Mouse (Mus musculus) heart, embryonic 15.5 days (tissue): Measurements from ENCODE around the gene Pak1. TPM values are rescaled to one million over a fixed set of nuclear protein-coding genes. Genes with fewer than 3 reads are reported as not detected.

Experiments used
- ATAC-seq: fragments of 200-750 bp; cut with Nextera tagmentation; replicated peaks from 2 replicates; pipeline ENCODE4 v1.8.0; 2017; ENCODE audit warnings: low read depth, moderate TSS enrichment; ENCODE audit not compliant: insufficient number of reproducible peaks, insufficient read depth, low FRiP score
- H3K27ac ChIP-seq: fragments of 300-500 bp; sonication (generic); 2 replicates; pipeline ENCODE4 v1.5.1; 2015; ENCODE audit warnings: mild to moderate bottlenecking, inconsistent platforms
- H3K27me3 ChIP-seq: fragments of 300-500 bp; sonication (generic); 2 replicates; pipeline ENCODE4 v1.6.1; 2015; ENCODE audit warnings: inconsistent platforms
- H3K36me3 ChIP-seq: fragments of 300-500 bp; sonication (generic); 2 replicates; pipeline ENCODE4 v1.6.1; 2015; ENCODE audit warnings: mild to moderate bottlenecking, inconsistent platforms
- H3K4me1 ChIP-seq: fragments of 300-500 bp; sonication (generic); replicated peaks from 2 replicates; pipeline ENCODE4 v1.6.1; 2015; ENCODE audit warnings: inconsistent platforms
- H3K4me2 ChIP-seq: fragments of 300-500 bp; sonication (generic); 2 replicates; pipeline ENCODE4 v1.6.1; 2015; ENCODE audit warnings: inconsistent platforms, mild to moderate bottlenecking, moderate library complexity
- H3K4me3 ChIP-seq: fragments of 300-500 bp; sonication (generic); 2 replicates; pipeline ENCODE4 v1.5.1; 2015; ENCODE audit warnings: mild to moderate bottlenecking, inconsistent platforms
- H3K9ac ChIP-seq: fragments of 300-500 bp; sonication (generic); 2 replicates; pipeline ENCODE4 v1.6.1; 2015; ENCODE audit warnings: mild to moderate bottlenecking, inconsistent platforms
- H3K9me3 ChIP-seq: fragments of 300-500 bp; sonication (generic); replicated peaks from 2 replicates; pipeline ENCODE4 v1.6.1; 2016; ENCODE audit warnings: inconsistent platforms
- WGBS: fragments of 180-500 bp; shearing (Covaris S2); methylation state at CpG from one replicate; pipeline ENCODE4 v1.1.7; 2015; ENCODE audit warnings: mixed read lengths; 5-methylcytosine and 5-hydroxymethylcytosine counted together
- polyA plus RNA-seq: library from polyadenylated mRNA; unstranded; fragments of >200 nt; fragmentation: Nextera tagmentation; extraction: Ambion mirVana; gene quantifications from 2 replicates; pipeline ENCODE4 v1.2.1, GENCODE M21; 2015

Pak1 gene
- 2.7 and 5.6 TPM in 2 replicates for polyA plus RNA-seq

DNA sequence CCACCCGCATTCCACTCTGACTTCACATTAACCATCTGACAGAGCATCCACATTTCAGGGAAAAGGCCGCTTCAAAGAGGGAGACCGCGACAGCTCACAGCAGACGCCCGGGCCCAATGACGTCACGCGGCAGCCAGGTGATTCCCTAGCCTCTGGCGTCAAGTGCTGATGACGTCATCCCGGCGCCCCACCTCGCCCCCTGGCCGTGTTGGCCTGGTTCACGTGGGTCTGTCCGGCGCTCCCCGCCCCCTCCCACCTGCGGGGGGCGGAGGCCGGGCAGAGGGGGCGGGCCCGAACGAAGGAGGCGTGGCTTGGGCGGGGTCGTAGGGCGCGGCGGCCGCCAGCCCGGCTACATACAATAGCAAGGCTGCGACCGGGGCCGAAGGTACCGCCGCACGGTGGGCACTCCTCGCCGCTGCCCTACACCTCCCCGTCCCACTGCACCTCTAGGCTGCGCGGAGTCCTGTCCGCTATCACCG, at the start of gene Pak1:
Gene Pak1, plus strand, starts transcription at position 352 of the 479 bp plus-strand sequence.
- peaks cover 50% of the 10 kb centered on the region for H3K27me3 ChIP-seq
- H3K27ac ChIP-seq: no peak within 1 kb of the TSS
- under 1% methylated on average over 46 of the region's 46 CpGs for WGBS

DNA sequence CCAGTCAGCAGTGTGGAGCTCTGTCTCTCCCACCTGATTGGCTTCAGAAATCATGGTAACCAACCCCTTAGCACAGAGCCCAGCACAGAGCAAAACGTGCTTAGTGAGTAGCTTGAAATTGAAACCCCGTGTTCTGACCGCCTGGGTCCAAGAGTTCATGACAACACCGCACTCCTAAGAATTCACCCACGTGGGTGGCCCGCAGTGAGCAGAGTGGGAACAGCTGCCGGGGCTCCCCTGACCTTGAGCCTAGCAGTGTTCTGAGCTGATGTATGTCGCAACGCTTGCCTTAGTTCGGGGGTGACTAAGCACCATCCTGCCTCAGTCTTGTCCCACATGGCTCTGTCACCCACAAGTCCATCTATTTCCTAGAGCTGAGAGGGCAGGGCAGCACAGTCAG, 47.4 kb upstream of the Pak1 start:
- H3K9me3 ChIP-seq: no peaks in the 10 kb centered on the region
- no peaks in the 10 kb centered on the region for H3K36me3 ChIP-seq
- WGBS: 66% methylated on average over 10 of the region's 10 CpGs
- no peak for ATAC-seq
- H3K4me3 ChIP-seq: no peak overlapping the region
- H3K27me3 ChIP-seq: 0 out of 2 replicates have a peak, but pooled peaks cover 6% of the 10 kb centered on the region
- H3K4me1 ChIP-seq: peaks cover 9% of the 10 kb centered on the region
- no peak overlapping the region for H3K27ac ChIP-seq
- H3K9ac ChIP-seq: no peak overlapping the region
- H3K4me2 ChIP-seq: no peak overlapping the region

More for the DNA sequence above, at the start of gene Pak1:
- H3K9ac ChIP-seq: peak within 1 kb of the TSS; percentile 58
- peak within 1 kb of the TSS; percentile 73 for H3K4me3 ChIP-seq
- peak within 1 kb of the TSS; percentile 97 for H3K4me2 ChIP-seq
- peaks cover 9% of the 10 kb centered on the region for H3K4me1 ChIP-seq
- H3K9me3 ChIP-seq: no peaks in the 10 kb centered on the region
- no peaks in the 10 kb centered on the region for H3K36me3 ChIP-seq
- peak; percentile 80 for ATAC-seq

DNA sequence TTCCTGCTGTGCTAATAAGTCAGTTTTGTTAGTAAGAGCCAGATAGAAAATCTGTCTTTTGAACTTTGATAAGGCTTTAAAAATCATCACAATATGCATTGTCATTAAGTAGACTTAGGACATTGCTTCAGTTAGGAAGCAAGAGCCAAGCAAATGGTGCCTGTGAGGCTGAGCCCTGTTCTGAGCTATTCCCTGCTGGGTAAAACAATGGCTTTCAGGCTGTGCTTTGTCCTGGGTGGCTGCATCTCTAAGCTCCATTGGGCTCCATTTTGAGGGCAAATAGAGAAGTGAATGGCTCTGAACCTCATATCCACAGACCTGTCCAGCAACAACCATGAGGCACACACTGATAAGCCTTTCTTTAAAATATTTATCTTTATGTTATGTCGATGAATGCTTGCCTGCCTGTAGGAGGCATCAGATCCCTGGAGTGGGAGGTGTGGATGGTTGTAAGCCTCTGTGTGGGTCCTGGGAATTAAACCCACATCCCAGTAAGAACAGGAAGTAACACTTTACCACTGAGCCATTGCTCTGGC, 46.5 kb upstream of the Pak1 start:
- peaks cover 8% of the 10 kb centered on the region for H3K4me1 ChIP-seq
- ATAC-seq: no peak

DNA sequence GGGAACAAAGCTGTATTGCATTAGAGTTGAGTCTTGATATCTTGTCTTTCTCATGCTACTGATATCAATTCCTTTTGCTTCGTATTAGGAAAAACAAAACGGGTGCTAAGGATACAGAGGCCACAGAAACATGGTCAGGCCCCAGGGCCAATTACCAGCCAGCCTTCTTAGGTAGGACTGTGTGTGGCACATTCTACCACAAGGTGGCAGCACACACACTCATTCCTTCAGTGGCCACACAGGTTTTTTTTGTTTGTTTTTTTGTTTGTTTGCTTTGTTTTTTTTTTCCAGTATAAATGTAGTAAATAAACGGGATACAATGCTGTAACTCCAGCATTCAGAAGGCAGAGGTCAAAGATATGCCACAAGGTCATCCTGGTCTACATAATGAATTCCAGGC, 43.0 kb upstream of the Pak1 start:
- Histone ChIP-seq H3K9me3 (no peaks in the 10 kb centered on the region), H3K9ac (no peak overlapping the region), H3K27ac (no peak overlapping the region), H3K4me1 (peaks cover 13% of the 10 kb centered on the region), H3K27me3 (no peaks in the 10 kb centered on the region), H3K36me3 (no peaks in the 10 kb centered on the region), H3K4me3 (no peak overlapping the region), H3K4me2 (no peak overlapping the region)
- no peak for ATAC-seq
- WGBS: 19% methylated on average over 3 of the region's 3 CpGs

More for the DNA sequence above, 46.5 kb upstream of the Pak1 start:
- H3K9ac ChIP-seq: no peak overlapping the region
- no peak overlapping the region for H3K4me3 ChIP-seq
- H3K36me3 ChIP-seq: no peaks in the 10 kb centered on the region
- H3K9me3 ChIP-seq: no peaks in the 10 kb centered on the region
- WGBS: 42% methylated on average over 1 of the region's 1 CpGs
- H3K27me3 ChIP-seq: 0 out of 2 replicates have a peak, but pooled peaks cover 6% of the 10 kb centered on the region
- H3K27ac ChIP-seq: no peak overlapping the region
- no peak overlapping the region for H3K4me2 ChIP-seq

DNA sequence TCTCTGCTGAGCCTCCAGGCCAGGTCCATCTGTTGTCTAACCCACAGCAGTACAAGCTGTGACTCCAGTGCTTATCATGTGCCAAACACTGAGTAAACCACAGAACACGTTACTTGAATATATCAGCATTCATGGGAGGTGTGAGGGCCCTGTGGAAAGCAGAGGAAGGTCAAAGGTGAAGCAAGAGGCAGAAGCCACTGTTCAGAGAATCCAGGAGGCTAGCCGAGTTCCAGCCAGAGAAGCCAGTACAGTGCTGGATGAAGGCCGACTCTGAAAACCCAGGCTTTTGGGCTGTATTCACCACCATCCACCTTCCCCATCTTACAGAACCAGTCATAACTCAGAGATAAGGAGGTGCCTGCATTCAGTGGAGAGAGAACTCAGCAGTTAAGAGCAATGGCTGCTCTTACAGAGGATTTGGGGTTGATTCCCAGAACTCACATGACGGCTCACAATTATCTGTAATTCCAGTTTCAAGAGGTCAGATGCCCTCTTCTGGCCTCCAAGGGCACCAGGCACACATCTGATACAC, 41.1 kb upstream of the Pak1 start:
- Histone ChIP-seq H3K27ac (no peak overlapping the region), H3K27me3 (no peaks in the 10 kb centered on the region), H3K9me3 (no peaks in the 10 kb centered on the region), H3K36me3 (no peaks in the 10 kb centered on the region), H3K4me2 (no peak overlapping the region), H3K4me1 (peaks cover 13% of the 10 kb centered on the region), H3K9ac (no peak overlapping the region), H3K4me3 (no peak overlapping the region)
- no peak for ATAC-seq
- 52% methylated on average over 4 of the region's 4 CpGs for WGBS

DNA sequence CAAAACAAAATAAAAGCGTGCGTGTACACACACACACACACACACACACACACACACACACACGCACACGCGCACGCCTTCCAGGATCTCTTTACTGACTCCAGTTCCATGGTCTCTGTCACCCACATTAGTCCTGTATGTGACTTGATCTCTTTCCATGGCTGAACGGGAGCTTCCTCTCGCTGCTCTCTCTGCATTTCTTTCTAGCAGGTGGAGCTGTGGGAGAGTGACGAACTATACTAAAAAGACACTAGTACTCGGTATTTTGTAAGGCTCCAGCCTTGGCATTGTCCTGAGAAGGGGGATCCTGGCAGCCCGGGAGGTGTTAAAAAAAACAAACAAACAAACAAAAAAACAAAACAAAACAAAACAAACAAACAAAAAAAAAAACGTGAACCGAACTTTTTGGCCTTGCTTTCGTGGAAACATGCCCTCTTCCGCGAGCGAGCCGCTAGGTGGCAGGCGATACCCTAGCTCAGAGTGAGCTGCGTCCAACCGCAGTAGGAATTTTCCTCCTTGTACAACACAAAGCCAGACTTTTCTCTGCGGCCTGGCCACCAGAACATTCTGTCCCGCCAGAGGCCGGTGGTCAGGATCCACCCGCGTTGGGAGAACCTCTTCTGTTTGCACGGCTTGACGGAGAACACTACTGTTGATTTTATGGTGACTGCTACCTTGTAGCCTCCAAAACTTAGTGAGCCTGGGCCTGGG, 40.4 kb upstream of the Pak1 start:
- H3K4me2 ChIP-seq: peak overlapping the region; percentile 62
- H3K9ac ChIP-seq: peak overlapping the region; percentile 44; the same call in 1 of the 2 replicates
- no peaks in the 10 kb centered on the region for H3K9me3 ChIP-seq
- ATAC-seq: peak; percentile 63; the same call in 1 of the 2 replicates
- no peak overlapping the region for H3K27ac ChIP-seq
- peak overlapping the region; percentile 15 for H3K4me3 ChIP-seq
- no peaks in the 10 kb centered on the region for H3K36me3 ChIP-seq
- no peaks in the 10 kb centered on the region for H3K27me3 ChIP-seq
- WGBS: 23% methylated on average over 28 of the region's 28 CpGs
- H3K4me1 ChIP-seq: peaks cover 13% of the 10 kb centered on the region

DNA sequence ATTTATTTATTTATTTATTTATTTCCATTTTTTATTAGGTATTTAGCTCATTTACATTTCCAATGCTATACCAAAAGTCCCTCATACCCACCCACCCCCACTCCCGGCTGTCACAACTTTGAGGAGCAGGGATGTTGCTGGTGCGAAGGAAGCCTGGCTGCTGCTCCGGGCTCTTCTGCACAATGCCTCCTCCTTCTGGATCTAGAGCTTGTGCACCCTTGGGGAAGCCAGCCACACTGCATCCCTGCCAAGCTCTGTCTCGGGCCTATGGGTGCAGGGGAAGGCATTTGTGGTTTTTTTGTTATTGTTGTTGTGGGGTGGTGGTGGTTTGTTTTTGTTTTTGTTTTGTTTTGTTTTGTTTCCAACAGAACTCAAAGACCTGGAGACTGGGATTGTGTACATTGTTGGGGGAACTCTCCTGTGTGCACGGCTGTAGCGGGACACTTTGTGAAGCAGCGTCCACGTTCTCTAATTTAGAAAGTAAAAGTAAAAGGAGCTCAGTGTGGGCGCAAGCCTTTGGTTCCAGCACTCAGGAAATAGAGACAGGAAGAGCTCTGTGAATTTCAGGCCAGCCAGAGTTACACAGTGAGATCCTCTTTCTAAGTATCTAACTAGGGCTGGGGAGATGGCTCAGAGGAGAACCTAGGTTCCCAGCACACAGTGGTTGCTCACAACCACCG, 39.7 kb upstream of the Pak1 start:
- ATAC-seq: 0 out of 2 replicates have a peak, but pooled peaks have one; percentile 8
- Histone ChIP-seq H3K27ac (peak overlapping the region; percentile 71), H3K9ac (peak overlapping the region; percentile 44; the same call in 1 of the 2 replicates)

DNA sequence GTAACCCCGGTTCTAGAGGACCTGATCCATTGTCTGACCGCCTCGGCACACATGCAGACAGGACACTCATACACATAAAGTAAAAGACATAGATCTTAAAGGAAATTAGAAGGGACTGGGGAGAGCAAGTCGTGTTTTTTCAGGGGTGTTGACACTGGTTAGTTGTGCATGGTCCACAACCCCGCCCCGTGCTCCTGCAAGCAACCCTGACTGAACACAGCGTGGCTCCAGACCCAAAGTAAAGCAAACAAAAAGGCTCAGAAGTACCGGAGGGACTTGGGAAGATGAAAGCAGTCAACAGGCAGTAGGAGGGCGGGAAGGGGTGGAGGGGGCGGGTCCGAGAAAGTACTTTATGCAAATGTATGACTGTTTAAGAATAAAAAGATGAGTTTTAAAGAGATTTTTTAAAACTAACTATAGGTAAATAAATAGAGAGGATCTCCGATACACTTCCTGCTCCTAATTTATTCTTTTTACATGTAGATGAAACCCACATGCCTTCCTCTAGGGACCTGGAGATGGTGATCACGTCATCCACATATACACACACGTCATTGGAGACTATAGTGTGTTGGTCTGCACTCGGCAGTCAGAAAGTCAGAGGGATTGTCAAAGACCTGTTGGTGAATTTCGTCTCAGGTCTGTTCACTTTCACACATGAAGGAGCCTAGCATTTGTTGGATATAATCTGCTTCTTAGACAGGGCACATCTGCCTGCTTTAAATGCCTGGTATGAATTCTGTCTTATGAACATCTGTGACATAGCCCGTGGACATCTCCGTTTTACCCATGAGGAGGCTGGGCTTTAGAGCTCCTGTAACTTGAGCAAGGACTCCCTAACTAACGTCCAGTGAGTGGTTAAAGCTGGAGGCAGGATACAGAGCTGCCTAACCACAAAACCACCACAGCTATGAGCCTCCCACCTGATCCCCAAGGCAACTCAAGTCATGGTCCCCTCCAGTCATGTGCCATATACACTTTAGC, 38.8 kb upstream of the Pak1 start:
- Histone ChIP-seq H3K27ac (peak overlapping the region; percentile 71), H3K4me3 (peak overlapping the region; percentile 30), H3K9ac (no peak overlapping the region), H3K9me3 (no peaks in the 10 kb centered on the region), H3K4me2 (peak overlapping the region; percentile 62), H3K36me3 (no peaks in the 10 kb centered on the region), H3K4me1 (peaks cover 13% of the 10 kb centered on the region), H3K27me3 (no peaks in the 10 kb centered on the region)
- ATAC-seq: no peak
- WGBS: 37% methylated on average over 19 of the region's 19 CpGs

More for the DNA sequence above, 39.7 kb upstream of the Pak1 start:
- Histone ChIP-seq H3K4me2 (peak overlapping the region; percentile 62), H3K4me3 (peak overlapping the region; percentile 30), H3K36me3 (no peaks in the 10 kb centered on the region), H3K9me3 (no peaks in the 10 kb centered on the region), H3K27me3 (no peaks in the 10 kb centered on the region), H3K4me1 (peaks cover 13% of the 10 kb centered on the region)
- WGBS: 68% methylated on average over 10 of the region's 10 CpGs

DNA sequence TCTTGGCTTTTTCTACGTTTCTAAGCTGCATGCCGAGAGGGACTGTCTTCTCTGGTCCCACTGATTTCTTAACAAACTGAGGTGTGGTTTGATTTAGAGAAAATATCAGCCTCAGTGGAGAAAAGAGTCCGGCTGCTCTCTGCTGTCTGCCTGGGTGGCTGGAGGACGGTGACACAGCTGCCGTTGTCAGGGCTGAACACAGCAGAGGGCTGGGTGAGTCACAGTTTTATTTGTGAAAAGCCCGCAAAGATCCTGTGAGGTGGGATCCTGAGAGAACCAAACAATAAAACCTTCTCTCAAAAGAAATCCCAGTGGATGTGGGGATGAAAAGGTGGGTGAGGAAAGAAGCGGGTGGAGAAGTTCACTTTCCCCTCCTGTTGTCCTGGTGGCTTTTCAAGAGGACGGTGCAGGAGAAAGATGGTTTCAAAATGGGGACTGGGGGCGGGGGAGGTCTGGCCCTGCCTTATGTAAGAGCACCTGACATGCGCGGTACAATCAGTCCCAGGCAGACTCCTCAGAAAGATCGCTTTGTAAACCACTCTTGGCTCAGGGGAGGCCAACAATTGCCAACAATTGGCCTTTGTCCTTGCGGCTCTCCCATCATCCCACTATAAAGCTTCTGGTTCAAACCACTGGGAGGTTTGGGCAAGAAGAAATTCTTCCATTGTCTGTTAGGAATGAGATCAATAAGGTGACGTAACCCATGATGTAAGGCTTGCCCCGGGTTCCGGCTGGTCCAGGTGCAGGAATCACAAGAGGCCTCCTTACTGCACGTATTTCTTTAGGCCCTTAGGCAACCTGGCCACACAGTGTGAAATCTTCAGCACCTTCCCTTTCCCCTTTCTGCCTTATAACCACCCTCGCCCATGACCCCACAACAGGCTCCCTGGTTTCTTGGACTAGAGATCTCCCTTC, 31.1 kb upstream of the Pak1 start:
- Histone ChIP-seq H3K4me1 (no peaks in the 10 kb centered on the region), H3K9me3 (no peaks in the 10 kb centered on the region), H3K36me3 (no peaks in the 10 kb centered on the region), H3K4me2 (no peak overlapping the region), H3K27ac (no peak overlapping the region), H3K9ac (no peak overlapping the region), H3K4me3 (no peak overlapping the region), H3K27me3 (no peaks in the 10 kb centered on the region)
- no peak for ATAC-seq
- WGBS: 68% methylated on average over 18 of the region's 18 CpGs

DNA sequence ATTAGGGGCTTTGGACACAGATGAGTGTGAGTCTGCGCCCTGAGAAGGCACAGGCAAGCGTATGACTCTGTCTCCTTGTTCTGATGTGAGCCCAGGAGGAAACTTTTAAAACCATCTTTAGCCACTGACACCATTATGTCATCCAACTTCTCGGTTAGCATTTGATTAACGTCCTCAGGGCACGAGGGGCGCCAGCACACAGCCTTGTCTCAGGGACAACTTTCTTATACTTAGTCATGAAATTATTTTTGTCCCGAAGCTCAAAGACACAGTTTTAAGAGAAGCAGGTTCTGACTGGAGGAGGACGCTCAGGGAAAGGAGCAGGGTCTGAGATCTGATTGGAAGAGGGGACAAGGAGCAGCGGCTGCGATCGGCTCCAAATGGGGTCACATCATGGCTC, 23.8 kb upstream of the Pak1 start:
- no peaks in the 10 kb centered on the region for H3K36me3 ChIP-seq
- no peak overlapping the region for H3K4me2 ChIP-seq
- no peaks in the 10 kb centered on the region for H3K27me3 ChIP-seq
- ATAC-seq: no peak
- H3K27ac ChIP-seq: no peak overlapping the region
- WGBS: 72% methylated on average over 11 of the region's 11 CpGs
- no peaks in the 10 kb centered on the region for H3K9me3 ChIP-seq
- no peak overlapping the region for H3K4me3 ChIP-seq
- H3K4me1 ChIP-seq: no peaks in the 10 kb centered on the region
- H3K9ac ChIP-seq: no peak overlapping the region
